Mouse (Mus musculus) ES-E14 (cell line): Measurements from ENCODE around the gene Tmbim4.

Source experiments
- HCFC1 ChIP-seq: IDR thresholded peaks from 2 replicates; pipeline ENCODE4 v1.6.1; 2012; ENCODE audit warnings: low read length, inconsistent platforms, borderline replicate concordance; ENCODE audit not compliant: insufficient read depth
- MAFK ChIP-seq: IDR thresholded peaks from 2 replicates; pipeline ENCODE4 v1.6.1; 2014; ENCODE audit warnings: mild to moderate bottlenecking, low read depth, low read length, inconsistent platforms; ENCODE audit not compliant: insufficient read depth
- ZNF384 ChIP-seq: IDR thresholded peaks from 2 replicates; pipeline ENCODE4 v1.6.1; 2012; ENCODE audit warnings: low read depth, low read length, inconsistent platforms

GRCm38 (mm10) chr10:120245681-120246080, 44.3 kb downstream of the Tmbim4 start:
- TF ChIP-seq ZNF384 (no peak), MAFK (no peak), HCFC1 (no peak)
